Mouse (Mus musculus): ENCODE measurements around the gene Cyp2d10. TPM values are rescaled to one million over a fixed set of nuclear protein-coding genes. Genes with fewer than 3 reads are reported as not detected.

The Cyp2d10 gene
- polyA plus RNA-seq, 1 experiment from 2014 or later = 3.4 TPM

GRCm38 (mm10) chr15:82353745-82354113 lies 53.3 kb downstream of the Cyp2d10 start:
- WGBS = 0% methylated on average over 23 of the region's 23 CpGs
- ATAC-seq (ENCODE audit: insufficient read depth, low FRiP score, low read depth) = peak; percentile 1; the same call in 1 of the 2 replicates
- peak overlapping the region; percentile 79 for H3K27ac ChIP-seq
- H3K9me3 ChIP-seq = no peaks in the 10 kb centered on the region
- H3K4me1 ChIP-seq = peaks cover 26% of the 10 kb centered on the region
- H3K36me3 ChIP-seq = peaks cover 17% of the 10 kb centered on the region
- H3K27me3 ChIP-seq (replicated peaks) = no peaks in the 10 kb centered on the region
- H3K4me3 ChIP-seq (replicated peaks) = peak overlapping the region; percentile 79
- peak overlapping the region; percentile 68 for H3K4me2 ChIP-seq
- H3K9ac ChIP-seq = peak overlapping the region; percentile 94

- no peaks in the 10 kb centered on the region for H3K9me3 ChIP-seq
- H3K4me3 ChIP-seq (replicated peaks) = peak overlapping the region; percentile 79
- 22% methylated on average over 14 of the region's 14 CpGs for WGBS
- H3K27ac ChIP-seq = peak overlapping the region; percentile 79
- no peak for ATAC-seq (ENCODE audit: insufficient read depth, low FRiP score, low read depth)
- H3K36me3 ChIP-seq = peaks cover 22% of the 10 kb centered on the region
- peak overlapping the region; percentile 68 for H3K4me2 ChIP-seq
- no peaks in the 10 kb centered on the region for H3K27me3 ChIP-seq (replicated peaks)
- peak overlapping the region; percentile 94 for H3K9ac ChIP-seq
- peaks cover 23% of the 10 kb centered on the region for H3K4me1 ChIP-seq
Measured at GRCm38 (mm10) chr15:82353078-82353744, 53.8 kb downstream of the Cyp2d10 start.

Small RNA genes lying within 50 kb of the gene (microRNA-seq; reads per million reads assigned to microRNA genes)
- gene Gm25990 (not detected), gene Gm27331 (not detected), gene Gm27622 (not detected), gene Mir7684 (not detected)

Other genes with a start within 250 kb of the Cyp2d10 start
- 0.19 TPM in 2 replicates for gene Shisa8, start 194.4 kb downstream of the Cyp2d10 start, polyA plus RNA-seq (2015; fragmentation: Nextera tagmentation; extraction: Ambion mirVana)
- 0.06 and 0.13 TPM in 2 replicates for gene Tnfrsf13c, start 182.8 kb downstream of the Cyp2d10 start, polyA plus RNA-seq (2015; fragmentation: Nextera tagmentation; extraction: Ambion mirVana)
- gene Cenpm, start 162.4 kb downstream of the Cyp2d10 start, polyA plus RNA-seq (2015; fragmentation: Nextera tagmentation; extraction: Ambion mirVana) = 51.0 and 57.6 TPM in 2 replicates
- 0.08 TPM in 1 of 2 replicates, not detected in the other for gene 1500009C09Rik, start 154.8 kb downstream of the Cyp2d10 start, polyA plus RNA-seq (2015; fragmentation: Nextera tagmentation; extraction: Ambion mirVana)
- 10.2 and 12.4 TPM in 2 replicates for gene Sept3, start 132.3 kb downstream of the Cyp2d10 start, polyA plus RNA-seq (2015; fragmentation: Nextera tagmentation; extraction: Ambion mirVana)
- 0.12 and 0.15 TPM in 2 replicates for gene Wbp2nl, start 108.2 kb downstream of the Cyp2d10 start, polyA plus RNA-seq (2015; fragmentation: Nextera tagmentation; extraction: Ambion mirVana)
- gene Naga, start 68.3 kb downstream of the Cyp2d10 start, polyA plus RNA-seq (2015; fragmentation: Nextera tagmentation; extraction: Ambion mirVana) = 79.6 and 86.8 TPM in 2 replicates
- gene Pheta2, start 68.3 kb downstream of the Cyp2d10 start, polyA plus RNA-seq (2015; fragmentation: Nextera tagmentation; extraction: Ambion mirVana) = 14.9 and 18.4 TPM in 2 replicates
- gene Smdt1, start 68.2 kb downstream of the Cyp2d10 start, polyA plus RNA-seq (2015; fragmentation: Nextera tagmentation; extraction: Ambion mirVana) = 288 and 301 TPM in 2 replicates
- gene Ndufa6, start 52.9 kb downstream of the Cyp2d10 start, polyA plus RNA-seq (2015; fragmentation: Nextera tagmentation; extraction: Ambion mirVana) = 403 and 420 TPM in 2 replicates
- gene Cyp2d22, start 26.9 kb downstream of the Cyp2d10 start, polyA plus RNA-seq (2015; fragmentation: Nextera tagmentation; extraction: Ambion mirVana) = 12.1 and 14.3 TPM in 2 replicates
- gene Cyp2d11, start 13.2 kb downstream of the Cyp2d10 start, polyA plus RNA-seq (2015; fragmentation: Nextera tagmentation; extraction: Ambion mirVana) = not detected in 2 replicates
- gene Cyp2d9, start 26.2 kb upstream of the Cyp2d10 start, polyA plus RNA-seq (2015; fragmentation: Nextera tagmentation; extraction: Ambion mirVana) = 0.60 TPM in 1 of 2 replicates, not detected in the other
- not detected in 2 replicates for gene Cyp2d12, start 147.9 kb upstream of the Cyp2d10 start, polyA plus RNA-seq (2015; fragmentation: Nextera tagmentation; extraction: Ambion mirVana)
- gene Cyp2d34, start 213.8 kb upstream of the Cyp2d10 start, polyA plus RNA-seq (2015; fragmentation: Nextera tagmentation; extraction: Ambion mirVana) = not detected in 2 replicates

Data from stomach, embryonic 15.5 days (tissue).